Mouse (Mus musculus): Measurements from ENCODE around the gene Tnnt1.

Gene Tnnt1

DNA sequence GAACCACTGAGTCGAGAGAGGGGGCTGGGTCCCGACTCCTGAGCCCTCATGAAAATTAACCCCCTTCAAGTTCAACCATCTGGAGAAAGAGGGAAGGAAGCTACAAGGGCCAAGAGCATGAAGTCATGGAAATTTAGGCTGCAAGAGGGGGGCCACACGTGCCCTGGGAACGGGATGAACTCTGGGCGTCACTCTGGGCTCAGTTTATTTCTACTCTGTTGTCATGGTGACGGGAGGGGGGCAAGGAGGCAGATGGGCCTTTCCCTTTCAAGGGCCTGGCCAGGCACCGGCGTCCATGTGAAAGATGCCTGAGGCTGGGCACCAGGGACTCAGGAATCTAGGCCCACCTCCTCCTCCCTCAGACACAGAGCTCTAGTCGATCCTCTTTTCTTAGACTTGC is 17.9 kb downstream of the Tnnt1 start:
- DNase-seq (ENCODE audit: low read depth in 1 of 2, low spot score in 2 of 2), result no peak

- DNase-seq (ENCODE audit: low read depth in 1 of 2, low spot score in 2 of 2), result no peak
These were observed 18.8 kb downstream of the Tnnt1 start for GRCm38 (mm10) chr7:4497271-4497903.

DNA sequence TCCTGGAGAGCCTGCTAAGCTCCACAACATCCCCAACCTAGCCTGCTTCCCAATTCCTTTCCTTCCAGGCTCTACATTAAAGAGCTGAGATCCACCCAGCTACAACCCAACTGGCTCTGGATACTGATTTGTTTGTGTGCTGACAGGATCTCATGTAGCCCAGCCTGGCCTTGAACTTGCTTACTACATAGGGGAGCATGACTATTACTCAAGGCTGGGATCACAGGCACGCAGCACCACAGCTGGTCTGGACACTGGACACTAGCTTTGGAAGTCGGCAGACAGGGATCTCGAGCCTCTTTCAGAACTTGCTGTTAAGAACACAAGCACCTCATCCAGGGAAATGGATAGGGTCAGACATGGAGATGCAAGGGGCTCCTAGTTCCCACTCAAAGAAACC is 19.7 kb downstream of the Tnnt1 start:
- DNase-seq (ENCODE audit: low read depth in 1 of 2, low spot score in 2 of 2), result no peak

- DNase-seq (ENCODE audit: low read depth in 1 of 2, low spot score in 2 of 2), result no peak
These were observed 22.2 kb downstream of the Tnnt1 start for GRCm38 (mm10) chr7:4493991-4494390.

DNA sequence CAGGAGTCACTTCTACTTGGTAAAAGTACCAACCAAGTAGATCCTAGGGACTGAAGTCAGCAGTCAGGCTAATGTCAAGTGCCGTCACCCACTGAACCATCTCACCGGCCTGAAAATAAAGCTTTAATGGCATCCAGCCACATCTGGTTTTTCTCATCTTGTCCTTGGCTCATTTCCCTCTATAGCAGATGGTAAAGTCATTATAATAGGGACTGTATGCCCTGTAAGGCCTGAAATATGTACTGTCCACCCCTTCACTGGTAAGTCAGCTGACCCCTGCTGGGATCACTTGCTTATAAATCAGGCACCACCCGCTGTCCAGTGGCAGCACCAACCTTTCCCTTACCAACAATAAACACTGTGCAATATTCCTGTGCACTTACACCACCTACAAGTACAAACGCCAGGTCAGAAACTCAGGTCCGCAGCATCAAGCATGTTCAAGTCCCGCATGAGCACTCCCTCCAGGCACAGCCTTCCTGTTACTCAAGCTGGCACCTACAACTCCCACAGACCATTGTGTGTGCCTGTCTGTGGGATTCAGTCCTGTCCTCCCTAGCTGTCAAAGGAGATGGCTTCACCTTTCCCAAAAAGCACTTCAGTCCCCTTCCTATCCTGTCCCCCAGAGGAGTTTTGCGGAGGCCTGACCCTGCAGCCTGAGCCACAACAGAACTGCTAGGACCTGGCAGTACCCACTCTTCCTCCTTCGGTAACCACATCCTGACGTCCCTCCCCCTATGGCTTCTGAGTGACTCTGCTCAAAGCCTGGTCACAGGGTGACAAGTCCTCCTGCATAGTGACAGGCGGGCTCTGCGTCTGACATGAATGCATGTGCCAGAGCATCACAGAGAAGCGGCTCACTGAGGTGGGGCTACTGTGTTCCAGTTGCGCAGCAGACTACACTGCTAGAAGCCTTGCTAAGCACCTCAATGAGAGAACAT is 23.6 kb downstream of the Tnnt1 start:
- peak in 1 of 2 experiments; percentile 53 for DNase-seq (ENCODE audit: low read depth in 1 of 2, low spot score in 2 of 2)

- DNase-seq (ENCODE audit: low read depth in 1 of 2, low spot score in 2 of 2), result no peak
These were observed 24.9 kb downstream of the Tnnt1 start for GRCm38 (mm10) chr7:4491308-4491707.

DNA sequence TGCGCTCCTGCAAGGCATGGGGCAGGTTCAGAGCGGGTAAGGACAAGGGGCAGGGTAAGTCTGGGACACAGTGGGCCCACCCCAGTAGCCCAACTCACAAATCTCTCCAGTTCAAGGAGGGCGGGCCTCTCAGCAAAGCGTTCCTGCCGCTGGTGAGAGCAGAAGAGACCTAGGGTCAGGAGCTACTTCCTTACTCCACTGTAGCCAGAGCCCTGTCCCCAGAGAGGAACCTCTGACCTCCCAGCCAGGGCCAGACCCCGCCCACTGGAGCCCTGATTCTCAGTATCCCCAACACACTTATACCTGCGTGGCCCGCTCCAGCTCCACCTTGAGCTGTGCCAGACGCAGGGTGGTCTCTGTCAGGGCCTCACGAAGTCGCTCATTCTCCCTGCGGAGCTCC is 33.9 kb downstream of the Tnnt1 start:
- no peak for DNase-seq (ENCODE audit: low read depth in 1 of 2, low spot score in 2 of 2)

GRCm38 (mm10) chr7:4479674-4480073 is 36.5 kb downstream of the Tnnt1 start:
- DNase-seq (ENCODE audit: low read depth in 1 of 2, low spot score in 2 of 2), result peak in 1 of 2 experiments; percentile 11

DNA sequence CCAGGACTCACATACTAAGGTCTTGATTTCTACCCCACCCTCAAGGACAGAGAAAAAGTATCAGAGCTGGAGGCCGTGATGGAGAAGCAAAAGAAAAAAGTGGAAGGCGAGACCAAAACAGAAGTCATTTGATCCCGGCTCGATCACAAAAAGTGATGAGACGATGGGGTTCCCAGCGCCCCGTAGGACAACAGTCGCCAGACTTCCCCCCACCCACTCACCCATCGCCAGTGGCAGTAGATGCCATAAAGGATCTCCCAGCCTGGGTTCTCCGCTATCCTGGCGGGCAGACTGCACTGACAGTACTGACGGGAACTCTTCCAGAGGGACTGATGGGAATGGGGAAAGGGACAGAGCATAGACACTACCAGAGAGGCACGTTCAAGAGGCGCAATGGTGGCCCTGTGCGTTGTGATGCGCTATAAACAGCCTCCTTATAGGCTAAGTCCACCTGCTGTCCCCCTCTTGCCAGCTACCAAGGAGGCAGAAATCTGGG is 37.3 kb downstream of the Tnnt1 start:
- DNase-seq (ENCODE audit: low read depth in 1 of 2, low spot score in 2 of 2), result no peak

- DNase-seq (ENCODE audit: low read depth in 1 of 2, low spot score in 2 of 2), result no peak
These were observed 38.0 kb downstream of the Tnnt1 start for GRCm38 (mm10) chr7:4478021-4478795.

DNA sequence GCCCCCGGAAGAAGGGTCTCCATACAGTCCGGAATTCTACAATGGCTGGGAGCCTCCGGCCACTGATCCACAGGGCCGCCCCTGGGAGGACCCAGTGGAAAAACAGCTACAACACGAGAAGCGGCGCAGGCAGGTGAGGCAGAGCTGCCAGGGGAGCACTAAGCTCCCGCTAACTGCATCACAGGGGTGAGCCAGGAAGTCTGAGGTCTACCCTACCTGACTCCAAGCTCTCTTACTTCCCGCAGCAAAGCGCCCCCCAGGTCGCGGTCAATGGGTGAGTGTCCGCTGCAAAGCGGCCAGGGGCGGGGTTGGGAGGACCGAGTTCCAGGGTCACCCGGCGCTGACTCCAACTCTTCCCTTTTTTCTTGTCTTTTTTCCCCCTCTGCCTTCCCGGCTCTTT is 42.2 kb downstream of the Tnnt1 start:
- no peak for DNase-seq (ENCODE audit: low read depth in 1 of 2, low spot score in 2 of 2)

DNA sequence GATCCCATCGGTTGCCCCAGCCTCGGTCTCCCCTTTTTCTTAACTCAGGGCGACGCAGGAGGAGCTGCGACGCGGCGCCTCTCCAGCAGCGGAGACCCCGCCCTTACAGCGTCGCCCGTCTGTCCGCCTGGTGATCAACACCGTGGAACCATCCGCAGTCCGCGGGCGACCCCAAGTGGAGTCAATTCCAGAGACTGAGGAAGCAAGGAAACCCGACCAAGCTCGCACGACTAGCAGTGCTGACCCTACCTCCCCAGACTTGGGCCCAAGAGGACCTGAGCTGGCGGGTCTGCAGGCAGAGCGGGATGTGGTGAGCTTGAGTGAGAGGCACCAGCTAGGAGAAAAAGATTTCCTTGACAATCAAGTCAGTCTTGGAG is 45.0 kb downstream of the Tnnt1 start:
- DNase-seq (ENCODE audit: low read depth in 1 of 2, low spot score in 2 of 2), result peak in 1 of 2 experiments; percentile 25

DNA sequence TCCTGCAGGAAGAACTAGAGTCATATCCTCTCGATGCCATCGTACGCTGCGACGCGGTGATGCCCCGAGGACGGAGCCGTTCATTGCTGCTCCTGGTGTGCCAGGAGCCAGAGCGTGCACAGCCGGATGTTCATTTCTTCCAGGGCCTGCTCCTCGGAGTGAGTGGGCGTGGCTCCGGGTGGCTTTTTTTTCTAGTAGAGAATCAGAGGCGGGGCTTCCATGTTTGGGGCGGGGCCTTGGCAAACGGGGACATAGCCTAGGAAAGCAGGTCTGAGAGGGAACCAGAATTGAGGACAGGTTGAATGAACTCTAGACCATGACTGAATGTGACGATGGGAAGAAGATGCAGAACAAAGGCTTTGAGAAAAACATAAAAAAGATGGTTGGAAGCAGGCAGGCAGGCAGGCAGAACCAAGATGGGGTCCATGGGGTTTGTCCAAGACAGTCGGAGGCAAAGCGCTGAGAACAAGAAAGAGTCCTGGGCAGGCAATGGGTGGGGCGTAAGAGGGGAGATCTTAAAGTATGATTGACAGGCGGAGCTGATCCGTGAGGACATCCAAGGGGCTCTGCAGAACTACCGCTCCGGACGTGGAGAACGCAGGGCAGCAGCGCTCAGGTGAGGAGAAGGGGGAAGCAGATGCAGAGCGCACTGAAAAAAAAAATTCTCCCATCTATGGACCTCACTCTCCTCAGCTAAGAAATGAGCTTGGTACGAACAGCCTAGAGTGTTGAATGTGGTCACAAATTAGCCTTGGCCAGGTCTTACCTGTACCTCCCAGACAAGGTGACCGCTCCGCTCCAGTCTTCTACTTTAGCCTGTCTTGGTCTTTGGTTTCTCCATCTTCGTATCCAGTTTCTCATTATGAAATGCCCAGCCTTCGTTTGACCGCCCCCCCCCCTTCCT is 45.7 kb downstream of the Tnnt1 start:
- DNase-seq (ENCODE audit: low read depth in 1 of 2, low spot score in 2 of 2), result no peak

GRCm38 (mm10) chr7:4467801-4468200 is 48.4 kb downstream of the Tnnt1 start:
- DNase-seq (ENCODE audit: low read depth in 1 of 2, low spot score in 2 of 2), result no peak

DNA sequence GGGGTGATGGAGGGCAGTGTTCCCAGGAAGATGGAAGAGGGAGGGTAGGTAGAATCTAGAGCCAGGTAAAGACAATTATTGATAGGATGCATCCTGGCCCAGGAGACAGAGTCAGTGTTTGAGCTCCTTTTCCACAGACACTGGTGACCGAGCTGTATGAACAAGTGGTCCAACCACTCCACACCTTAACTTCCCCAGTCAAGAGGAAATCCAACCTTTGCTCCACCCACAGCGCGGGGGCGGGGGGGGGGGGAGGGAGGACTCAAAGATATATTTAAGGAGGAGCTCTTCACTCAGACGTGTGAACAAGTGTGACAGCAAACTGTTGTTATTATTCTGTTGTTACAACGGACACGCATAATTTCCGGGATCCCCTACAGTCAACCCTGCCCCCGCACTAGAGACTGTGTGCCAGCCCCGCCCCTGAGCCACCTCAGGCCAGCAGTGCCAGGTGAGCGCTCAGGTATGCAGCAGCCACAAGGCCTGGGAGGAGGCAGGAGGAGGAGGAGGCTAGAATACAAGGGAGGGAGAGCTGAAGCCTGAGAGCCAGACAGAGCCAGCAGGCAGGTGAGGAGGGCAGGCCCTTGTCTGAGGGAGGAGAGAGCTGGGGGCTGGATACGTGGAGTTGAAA is 51.9 kb downstream of the Tnnt1 start:
- DNase-seq (ENCODE audit: low read depth in 1 of 2, low spot score in 2 of 2), result no peak

- DNase-seq (ENCODE audit: low read depth in 1 of 2, low spot score in 2 of 2), result no peak
These were observed 55.4 kb downstream of the Tnnt1 start, which contains the start of gene Eps8l1 for GRCm38 (mm10) chr7:4460576-4461434. Gene Eps8l1, plus strand, starts transcription at chr7:4460674.
